Mouse (Mus musculus): Measurements from ENCODE around the gene Abca4. TPM values are rescaled to one million over a fixed set of nuclear protein-coding genes. Genes with fewer than 3 reads are reported as not detected.
"Not testable (repeated sequence)": the region's sequence is repeated elsewhere in the genome, so short reads cannot be mapped to it uniquely, and the experiment has no call there.

The Abca4 gene
- total RNA-seq, 2 experiments from 2014 or later: 1.8 to 2.3 TPM

GRCm38 (mm10) chr3:122210846-122211245, 166.6 kb downstream of the Abca4 start:
- DNase-seq: no peak

- DNase-seq: no peak
These were observed 167.3 kb downstream of the Abca4 start for GRCm38 (mm10) chr3:122211446-122212125.

- no peak for DNase-seq
These were observed 177.2 kb downstream of the Abca4 start for GRCm38 (mm10) chr3:122221240-122222036.

- DNase-seq: not testable (repeated sequence)
These were observed 182.7 kb downstream of the Abca4 start for GRCm38 (mm10) chr3:122226972-122227371.

Other genes with a start within 250 kb of the Abca4 start
- gene Abcd3, start 229.1 kb upstream of the Abca4 start, total RNA-seq (2021): 10 to 100 TPM; 29.5 to 34.8 TPM
- gene Arhgap29, start 91.9 kb upstream of the Abca4 start, total RNA-seq (2021): 10 to 100 TPM; 40.9 to 54.1 TPM
- gene Gclm, start 201.1 kb downstream of the Abca4 start, total RNA-seq (2021): 10 to 100 TPM; 27.9 to 32.3 TPM
- 10 to 100 TPM; 22.0 to 23.4 TPM for gene Dnttip2, start 229.9 kb downstream of the Abca4 start, total RNA-seq (2021)
- gene Bcar3, start 249.7 kb downstream of the Abca4 start, total RNA-seq (2021): 10 to 100 TPM; 14.1 to 23.2 TPM

Data from gastrocnemius, postnatal 10 days (tissue).